Mouse (Mus musculus) limb, embryonic 12.5 days (tissue): ENCODE measurements around the gene Gng12. TPM values are rescaled to one million over a fixed set of nuclear protein-coding genes. Genes with fewer than 3 reads are reported as not detected.

Experiments
- ATAC-seq: fragments of 200-750 bp; cut with Nextera tagmentation; 2 replicates; pipeline ENCODE4 v1.8.0; 2017; ENCODE audit warnings: low read depth, moderate TSS enrichment; ENCODE audit not compliant: insufficient number of reproducible peaks, insufficient read depth, low FRiP score, low TSS enrichment
- H3K27ac ChIP-seq: fragments of 300-500 bp; sonication (generic); 2 replicates; pipeline ENCODE4 v1.5.1; 2016; ENCODE audit warnings: mild to moderate bottlenecking, moderate library complexity
- H3K27me3 ChIP-seq: fragments of 300-500 bp; sonication (generic); 2 replicates; pipeline ENCODE4 v1.6.1; 2016; ENCODE audit warnings: mild to moderate bottlenecking, moderate library complexity
- H3K36me3 ChIP-seq: fragments of 300-500 bp; sonication (generic); 2 replicates; pipeline ENCODE4 v1.6.1; 2016; ENCODE audit warnings: mild to moderate bottlenecking, moderate library complexity
- H3K4me1 ChIP-seq: fragments of 300-500 bp; sonication (generic); replicated peaks from 2 replicates; pipeline ENCODE4 v1.6.1; 2016
- H3K4me2 ChIP-seq: fragments of 300-500 bp; sonication (generic); 2 replicates; pipeline ENCODE4 v1.6.1; 2016; ENCODE audit warnings: mild to moderate bottlenecking, moderate library complexity
- H3K4me3 ChIP-seq: fragments of 300-500 bp; sonication (generic); replicated peaks from 2 replicates; pipeline ENCODE4 v1.5.1; 2016; ENCODE audit warnings: mild to moderate bottlenecking
- H3K9ac ChIP-seq: fragments of 300-500 bp; sonication (generic); replicated peaks from 2 replicates; pipeline ENCODE4 v1.6.1; 2016; ENCODE audit warnings: mild to moderate bottlenecking, moderate library complexity
- H3K9me3 ChIP-seq: fragments of 300-500 bp; sonication (generic); 2 replicates; pipeline ENCODE4 v1.6.1; 2016; ENCODE audit warnings: mild to moderate bottlenecking, moderate library complexity
- WGBS: fragments of 180-500 bp; shearing (Covaris S2); methylation state at CpG from one replicate; pipeline ENCODE4 v1.1.7; 2016; 5-methylcytosine and 5-hydroxymethylcytosine counted together
- polyA plus RNA-seq: library from polyadenylated mRNA; unstranded; fragments of >200 nt; fragmentation: Nextera tagmentation; extraction: Ambion mirVana; gene quantifications from 2 replicates; pipeline ENCODE4 v1.2.1, GENCODE M21; 2016

Gng12 gene
- polyA plus RNA-seq, 1 experiment from 2014 or later, result 56.9 TPM

DNA sequence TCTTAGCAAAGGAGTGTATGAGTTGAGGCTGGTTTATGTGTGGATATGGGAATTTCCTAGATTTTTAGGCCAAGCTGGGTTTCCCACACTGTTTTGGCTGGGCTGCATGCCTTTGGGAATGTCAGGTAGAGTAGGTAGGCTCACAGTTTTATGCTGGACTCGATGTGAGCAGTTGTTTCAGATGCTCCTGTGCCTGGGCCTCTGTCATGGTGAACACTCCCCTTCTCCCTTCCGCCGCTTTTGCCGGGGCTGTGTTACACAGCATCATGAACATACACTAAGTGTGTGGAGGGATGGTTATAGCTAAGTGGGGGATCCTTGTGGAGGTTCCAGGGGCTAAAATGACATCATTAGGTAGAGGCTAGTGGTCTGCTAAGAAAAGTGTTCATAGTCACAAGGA, 24.6 kb downstream of the Gng12 start:
- no peak for ATAC-seq
- WGBS, result 94% methylated on average over 4 of the region's 4 CpGs
- H3K27ac ChIP-seq, result no peak overlapping the region
- no peak overlapping the region for H3K4me3 ChIP-seq
- no peak overlapping the region for H3K4me2 ChIP-seq
- no peaks in the 10 kb centered on the region for H3K36me3 ChIP-seq
- peaks cover 4% of the 10 kb centered on the region for H3K4me1 ChIP-seq
- H3K9ac ChIP-seq, result no peak overlapping the region
- no peaks in the 10 kb centered on the region for H3K9me3 ChIP-seq
- H3K27me3 ChIP-seq, result no peaks in the 10 kb centered on the region

DNA sequence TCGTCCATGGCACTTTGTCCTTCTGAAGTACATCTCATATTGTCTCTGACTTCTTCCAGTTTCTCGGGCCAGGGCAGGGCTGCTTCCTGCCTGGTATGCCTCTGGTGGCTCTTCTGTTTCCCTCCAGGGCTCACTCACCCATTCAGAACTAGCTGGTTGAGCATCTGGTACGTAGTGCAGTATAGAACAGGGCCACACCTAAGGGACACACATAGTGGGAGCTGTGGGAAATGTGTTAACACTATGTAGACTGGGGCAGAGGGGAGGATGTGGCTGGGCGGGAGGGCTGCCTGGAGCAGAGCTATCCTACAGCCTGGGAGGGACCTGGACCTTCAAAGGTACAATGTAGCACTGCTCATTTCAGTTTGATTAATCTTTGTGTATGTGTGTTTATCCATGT, 25.6 kb downstream of the Gng12 start:
- Histone ChIP-seq H3K4me1 (peaks cover 14% of the 10 kb centered on the region), H3K36me3 (no peaks in the 10 kb centered on the region), H3K27me3 (no peaks in the 10 kb centered on the region), H3K4me2 (no peak overlapping the region), H3K9me3 (no peaks in the 10 kb centered on the region), H3K27ac (no peak overlapping the region), H3K9ac (no peak overlapping the region), H3K4me3 (no peak overlapping the region)
- 86% methylated on average over 4 of the region's 4 CpGs for WGBS
- ATAC-seq, result no peak

- H3K4me1 ChIP-seq, result peaks cover 20% of the 10 kb centered on the region
- no peak overlapping the region for H3K4me3 ChIP-seq
- no peaks in the 10 kb centered on the region for H3K9me3 ChIP-seq
- 88% methylated on average over 7 of the region's 7 CpGs for WGBS
- H3K4me2 ChIP-seq, result no peak overlapping the region
- ATAC-seq, result no peak
- no peak overlapping the region for H3K9ac ChIP-seq
- H3K27me3 ChIP-seq, result no peaks in the 10 kb centered on the region
- no peak overlapping the region for H3K27ac ChIP-seq
- no peaks in the 10 kb centered on the region for H3K36me3 ChIP-seq
Observed at GRCm38 (mm10) chr6:66922501-66922900, 26.3 kb downstream of the Gng12 start.

GRCm38 (mm10) chr6:66923851-66924250, 27.7 kb downstream of the Gng12 start:
- ATAC-seq, result no peak
- H3K27ac ChIP-seq, result no peak overlapping the region
- H3K36me3 ChIP-seq, result no peaks in the 10 kb centered on the region
- no peaks in the 10 kb centered on the region for H3K27me3 ChIP-seq
- no peak overlapping the region for H3K4me3 ChIP-seq
- 93% methylated on average over 4 of the region's 4 CpGs for WGBS
- H3K4me1 ChIP-seq, result peaks cover 21% of the 10 kb centered on the region
- H3K9me3 ChIP-seq, result no peaks in the 10 kb centered on the region
- H3K4me2 ChIP-seq, result no peak overlapping the region
- no peak overlapping the region for H3K9ac ChIP-seq

GRCm38 (mm10) chr6:66924315-66924965, 28.2 kb downstream of the Gng12 start:
- no peaks in the 10 kb centered on the region for H3K9me3 ChIP-seq
- H3K27ac ChIP-seq, result no peak overlapping the region
- H3K36me3 ChIP-seq, result no peaks in the 10 kb centered on the region
- H3K4me1 ChIP-seq, result peaks cover 21% of the 10 kb centered on the region
- no peaks in the 10 kb centered on the region for H3K27me3 ChIP-seq
- WGBS, result 66% methylated on average over 7 of the region's 7 CpGs
- H3K4me3 ChIP-seq, result no peak overlapping the region
- ATAC-seq, result no peak
- H3K9ac ChIP-seq, result no peak overlapping the region
- no peak overlapping the region for H3K4me2 ChIP-seq

DNA sequence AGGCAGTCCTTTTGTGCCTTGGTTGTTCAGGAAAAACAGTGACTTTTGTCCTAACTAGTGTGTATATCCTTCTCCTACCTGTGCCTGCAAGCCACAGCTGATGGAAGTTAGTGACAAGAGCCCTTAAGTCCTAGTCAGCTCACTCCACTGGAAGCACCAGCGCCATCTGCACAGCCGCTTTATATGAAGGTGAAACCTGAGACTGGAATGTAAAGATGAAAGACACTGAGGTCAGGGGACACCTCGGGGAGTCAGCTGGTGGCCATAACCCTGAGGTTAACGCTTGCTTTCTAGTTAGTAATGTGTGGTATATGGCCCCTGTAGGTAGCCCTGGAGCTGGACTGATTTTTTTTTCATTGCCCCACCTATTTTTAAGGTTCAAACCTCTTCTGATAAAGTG, 30.1 kb downstream of the Gng12 start:
- Histone ChIP-seq H3K9me3 (no peaks in the 10 kb centered on the region), H3K9ac (no peak overlapping the region), H3K27ac (no peak overlapping the region; the same call in 1 of the 2 replicates), H3K4me3 (no peak overlapping the region), H3K36me3 (no peaks in the 10 kb centered on the region), H3K4me1 (peaks cover 25% of the 10 kb centered on the region), H3K27me3 (no peaks in the 10 kb centered on the region), H3K4me2 (no peak overlapping the region; the same call in 1 of the 2 replicates)
- 3% methylated on average over 4 of the region's 4 CpGs for WGBS
- peak; percentile 27; the same call in 1 of the 2 replicates for ATAC-seq

DNA sequence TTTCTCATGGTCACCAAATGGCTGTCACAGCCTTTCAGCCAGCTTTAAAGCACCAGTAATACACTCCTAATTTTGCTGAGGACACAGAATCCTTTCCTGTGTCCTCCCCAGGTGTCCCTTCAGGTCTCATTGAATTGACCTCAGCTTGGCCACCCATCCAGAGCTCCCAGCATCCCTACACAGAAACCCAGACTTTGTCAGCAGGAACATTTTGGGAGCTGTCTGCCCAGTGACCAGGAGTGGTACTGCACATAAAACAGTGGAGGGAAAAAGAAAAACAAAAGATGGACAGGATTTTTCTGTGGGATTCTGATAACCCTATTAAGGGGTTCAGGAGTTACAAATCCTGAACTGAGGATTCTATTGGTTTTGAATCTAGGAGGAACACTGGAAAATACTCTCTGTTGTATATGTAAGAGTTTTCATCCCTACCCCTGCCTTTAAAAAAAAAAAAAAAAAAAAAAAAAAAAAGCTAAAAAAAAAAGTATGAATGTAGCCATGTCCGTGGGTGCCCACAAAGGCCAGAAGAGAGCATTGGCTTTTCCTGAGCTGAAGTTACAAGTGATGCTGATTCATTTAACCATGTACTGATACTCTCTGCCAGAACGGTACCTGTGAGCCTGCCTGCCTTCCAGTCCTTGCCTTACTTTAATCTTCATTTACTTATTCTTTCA, 32.9 kb downstream of the Gng12 start:
- H3K9ac ChIP-seq, result no peak overlapping the region
- no peak overlapping the region for H3K4me3 ChIP-seq
- H3K9me3 ChIP-seq, result no peaks in the 10 kb centered on the region
- 67% methylated on average over 2 of the region's 2 CpGs for WGBS
- ATAC-seq, result no peak
- no peak overlapping the region for H3K4me2 ChIP-seq
- H3K27me3 ChIP-seq, result no peaks in the 10 kb centered on the region
- no peak overlapping the region for H3K27ac ChIP-seq
- H3K4me1 ChIP-seq, result peaks cover 22% of the 10 kb centered on the region
- no peaks in the 10 kb centered on the region for H3K36me3 ChIP-seq

DNA sequence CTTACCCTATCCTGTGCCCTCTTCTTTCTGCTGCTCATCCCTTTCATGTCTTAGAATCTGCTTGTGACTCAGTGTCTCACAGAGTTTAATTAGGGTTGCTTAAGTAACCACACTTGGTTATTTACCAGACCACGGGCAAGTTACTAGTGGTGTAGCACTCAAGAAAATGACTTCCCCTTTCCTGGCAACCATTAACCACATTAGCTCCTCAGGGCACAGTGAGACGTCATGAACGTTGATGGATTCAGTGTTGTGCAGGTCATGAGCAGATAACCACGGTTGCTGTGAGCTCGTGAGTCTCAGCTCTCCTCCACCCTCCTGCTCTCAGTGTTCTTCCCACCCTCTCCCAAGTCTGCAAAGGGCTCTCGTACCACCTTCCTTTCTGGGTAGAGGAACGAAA, 33.5 kb downstream of the Gng12 start:
- no peak overlapping the region for H3K4me3 ChIP-seq
- 28% methylated on average over 7 of the region's 7 CpGs for WGBS
- ATAC-seq, result no peak
- no peaks in the 10 kb centered on the region for H3K9me3 ChIP-seq
- no peak overlapping the region for H3K4me2 ChIP-seq
- no peak overlapping the region for H3K9ac ChIP-seq
- peaks cover 22% of the 10 kb centered on the region for H3K4me1 ChIP-seq
- no peaks in the 10 kb centered on the region for H3K36me3 ChIP-seq
- no peaks in the 10 kb centered on the region for H3K27me3 ChIP-seq
- no peak overlapping the region for H3K27ac ChIP-seq

DNA sequence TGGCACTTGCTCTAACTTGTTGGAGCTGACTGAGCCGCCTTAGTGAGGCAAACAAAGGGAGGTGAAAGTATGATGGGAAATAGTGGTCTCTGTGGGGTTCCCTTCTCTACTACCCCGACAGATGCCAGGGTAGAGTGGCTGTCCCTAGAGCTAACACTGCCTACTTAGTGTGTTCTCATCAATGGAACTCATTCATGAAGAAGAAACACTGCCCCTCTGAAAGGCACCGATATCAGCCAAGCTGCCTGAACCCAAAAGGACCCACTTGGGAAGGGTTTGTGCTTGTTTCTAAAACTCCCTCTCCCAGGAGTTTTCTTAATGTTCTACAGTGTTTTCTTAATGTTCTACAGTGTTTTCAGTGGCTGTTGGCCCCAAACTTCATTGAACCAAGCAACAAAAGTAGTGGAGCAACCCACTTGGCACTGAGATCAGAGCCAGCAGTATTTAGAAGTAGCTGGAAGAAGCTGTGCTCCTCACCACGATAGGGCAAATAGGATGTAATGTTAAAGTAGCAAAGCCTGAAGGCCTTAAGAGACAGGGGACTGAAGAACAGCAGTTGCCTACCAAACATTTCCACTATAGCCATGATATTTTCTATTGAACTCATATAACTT, 36.1 kb downstream of the Gng12 start:
- no peaks in the 10 kb centered on the region for H3K36me3 ChIP-seq
- H3K4me1 ChIP-seq, result peaks cover 7% of the 10 kb centered on the region
- no peak for ATAC-seq
- H3K9ac ChIP-seq, result no peak overlapping the region
- H3K4me3 ChIP-seq, result no peak overlapping the region
- H3K27ac ChIP-seq, result no peak overlapping the region
- H3K4me2 ChIP-seq, result no peak overlapping the region
- WGBS, result 83% methylated on average over 4 of the region's 4 CpGs
- no peaks in the 10 kb centered on the region for H3K27me3 ChIP-seq
- H3K9me3 ChIP-seq, result no peaks in the 10 kb centered on the region

GRCm38 (mm10) chr6:66940656-66941235, 44.5 kb downstream of the Gng12 start:
- Histone ChIP-seq H3K27ac (no peak overlapping the region), H3K4me2 (no peak overlapping the region), H3K4me1 (peaks cover 13% of the 10 kb centered on the region), H3K4me3 (no peak overlapping the region), H3K9me3 (no peaks in the 10 kb centered on the region), H3K9ac (no peak overlapping the region), H3K27me3 (no peaks in the 10 kb centered on the region), H3K36me3 (no peaks in the 10 kb centered on the region)
- 62% methylated on average over 7 of the region's 7 CpGs for WGBS
- no peak for ATAC-seq

- Histone ChIP-seq H3K9ac (no peak overlapping the region), H3K27ac (no peak overlapping the region), H3K4me3 (no peak overlapping the region), H3K9me3 (no peaks in the 10 kb centered on the region), H3K27me3 (no peaks in the 10 kb centered on the region), H3K4me1 (peaks cover 13% of the 10 kb centered on the region), H3K36me3 (no peaks in the 10 kb centered on the region), H3K4me2 (no peak overlapping the region)
- ATAC-seq, result no peak
- WGBS, result 65% methylated on average over 6 of the region's 6 CpGs
Observed at GRCm38 (mm10) chr6:66941792-66942191, 45.6 kb downstream of the Gng12 start.
